Mouse (Mus musculus) liver, adult 2 months (tissue): ENCODE data around the gene Fas.

Experiments
- CTCF ChIP-seq: fragments of 200-500 bp; IDR thresholded peaks from 2 replicates; pipeline ENCODE4 v1.5.1; 2011; ENCODE audit warnings: low read depth, low read length, control low read depth
- POLR2A ChIP-seq: fragments of 200-500 bp; IDR thresholded peaks from 2 replicates; pipeline ENCODE4 v1.6.1; 2011; ENCODE audit warnings: low read length, control low read depth; ENCODE audit not compliant: insufficient read depth; ENCODE audit errors: extremely low read depth

- TF ChIP-seq CTCF (no peak), POLR2A (no peak)
These were observed 1.5 kb downstream of the Fas start for GRCm38 (mm10) chr19:34291956-34292355.
